Mouse (Mus musculus) Patski (cell line): ENCODE data around the gene Ogfod2. TPM values are rescaled to one million over a fixed set of nuclear protein-coding genes. Genes with fewer than 3 reads are reported as not detected.

Experiments
- ATAC-seq: fragments of 100-300 bp; one replicate; pipeline ENCODE4 v1.8.0; 2021
- CTCF ChIA-PET: fragments of 350-600 bp; sonication (Branson Sonifier 250); formaldehyde crosslinking; loops from one replicate; lab custom pipeline; 2022; ENCODE audit warnings: inconsistent platforms; lab: Charles Lee
- POLR2A ChIA-PET: fragments of 350-600 bp; sonication (Branson Sonifier 250); formaldehyde crosslinking; loops from one replicate; lab custom pipeline; 2022; ENCODE audit warnings: antibody characterized with exemption, inconsistent platforms; lab: Charles Lee
- DNase-seq: peaks from one replicate; pipeline ENCODE4 v3.0.0-alpha.2; 2011; ENCODE audit warnings: low read depth, low spot score
- H3K27me3 ChIP-seq: fragments of 371-371 bp; one replicate; pipeline ENCODE4 v1.5.1; 2021
- CTCF ChIP-seq: fragments of 100-300 bp; IDR thresholded peaks from one replicate; pipeline ENCODE4 v1.5.1; 2021
- in situ Hi-C: fragments of 300-500 bp; cut with MboI; formaldehyde crosslinking; loops from 3 replicates; pipeline ENCODE4 v1.11.1; 2018; ENCODE audit warnings: low pct_unique_long_range_greater_than_20kb, mixed read lengths
- polyA plus RNA-seq: library from polyadenylated mRNA; unstranded; gene quantifications from one replicate; pipeline ENCODE4 v1.2.3, GENCODE M21; 2021

Ogfod2 gene
- polyA plus RNA-seq, 1 experiment from 2014 or later = 45.4 TPM

- TF ChIP-seq CTCF = no peak
- ChIA-PET CTCF (interaction anchor here (1.5 to 3.3 kb wide), 2 partner anchors 9 to 79 kb away, joined by 4 to 16 read pairs; no protein-coding TSS in a partner anchor), POLR2A (no interaction called here)
- H3K27me3 ChIP-seq = no peaks in the 10 kb centered on the region
- ATAC-seq = no peak
- DNase-seq = no peak
- in situ Hi-C loops = loop anchor here (5.0 to 25.0 kb wide), 2 partner anchors 78 to 118 kb away; partner anchors contain the start of gene Hip1r
Measured at GRCm38 (mm10) chr5:124079880-124080279, 32.2 kb upstream of the Ogfod2 start.

GRCm38 (mm10) chr5:124082447-124082846 lies 29.6 kb upstream of the Ogfod2 start:
- TF ChIP-seq CTCF = no peak
- ChIA-PET CTCF (interaction anchor here (1.3 to 1.6 kb wide), 2 partner anchors 8 to 82 kb away, joined by 3 to 7 read pairs; no protein-coding TSS in a partner anchor), POLR2A (no interaction called here)
- in situ Hi-C loops = loop anchor here (5.0 to 25.0 kb wide), 2 partner anchors 80 to 120 kb away; partner anchors contain the start of gene Hip1r
- no peak for ATAC-seq
- DNase-seq = no peak
- no peaks in the 10 kb centered on the region for H3K27me3 ChIP-seq

DNA sequence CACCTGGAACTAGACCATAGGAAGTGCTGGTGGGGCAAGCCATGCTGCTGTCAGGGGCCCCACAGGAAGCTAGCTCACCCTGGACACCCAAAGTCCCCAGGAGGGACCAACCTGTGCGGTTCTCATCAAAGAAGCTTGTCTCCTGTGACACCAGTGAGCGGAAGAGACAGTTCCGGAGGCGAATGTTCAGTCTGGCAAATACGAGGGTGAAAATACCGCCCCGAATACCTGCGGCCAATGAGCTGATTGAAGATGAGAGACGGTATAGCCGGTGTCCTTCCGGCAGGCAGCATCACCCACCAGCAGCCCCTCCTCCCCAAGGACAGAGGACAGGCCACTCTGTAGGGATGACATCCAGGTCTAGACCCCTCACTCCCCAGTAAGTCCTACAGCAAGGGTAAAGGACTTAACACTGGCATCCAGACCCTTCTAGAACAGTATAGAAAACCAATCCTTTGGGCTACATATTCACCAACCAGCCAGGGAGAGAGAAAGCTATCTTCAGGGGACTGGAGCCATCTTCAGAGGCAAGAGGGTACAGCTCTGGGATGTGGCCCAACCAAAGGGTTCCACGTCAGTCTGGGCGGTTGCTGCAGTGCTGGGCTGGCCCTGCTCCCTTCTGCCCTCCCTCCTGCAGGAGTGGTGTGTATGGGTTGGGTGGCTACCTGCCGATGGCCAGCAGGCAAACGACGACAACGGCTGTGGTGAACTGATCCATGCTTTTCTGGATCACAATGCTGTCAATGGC lies 29.0 kb upstream of the Ogfod2 start:
- no peak for TF ChIP-seq CTCF
- ChIA-PET CTCF (interaction anchor here (1.3 to 3.2 kb wide), 3 partner anchors 9 to 83 kb away, joined by 3 to 17 read pairs (median 7); no protein-coding TSS in a partner anchor), POLR2A (no interaction called here)
- no peaks in the 10 kb centered on the region for H3K27me3 ChIP-seq
- in situ Hi-C loops = loop anchor here (5.0 to 25.0 kb wide), 2 partner anchors 81 to 121 kb away; partner anchors contain the start of gene Hip1r
- ATAC-seq (no peak), DNase-seq (no peak)

- DNase-seq (no peak), ATAC-seq (no peak)
- no peaks in the 10 kb centered on the region for H3K27me3 ChIP-seq
- TF ChIP-seq CTCF = no peak
- ChIA-PET CTCF (interaction anchor here (0.6 to 3.4 kb wide), 20 partner anchors 10 to 150 kb away, joined by 3 to 51 read pairs (median 4); partner anchors contain the start of gene Abcb9), POLR2A (interaction anchor here (1.1 to 3.0 kb wide), 3 partner anchors 53 to 84 kb away, joined by 5 to 12 read pairs (median 6); no protein-coding TSS in a partner anchor)
- in situ Hi-C loops = loop anchor here (5.0 to 25.0 kb wide), 2 partner anchors 82 to 122 kb away; partner anchors contain the start of gene Hip1r
Measured at GRCm38 (mm10) chr5:124083850-124084587, 28.1 kb upstream of the Ogfod2 start.

DNA sequence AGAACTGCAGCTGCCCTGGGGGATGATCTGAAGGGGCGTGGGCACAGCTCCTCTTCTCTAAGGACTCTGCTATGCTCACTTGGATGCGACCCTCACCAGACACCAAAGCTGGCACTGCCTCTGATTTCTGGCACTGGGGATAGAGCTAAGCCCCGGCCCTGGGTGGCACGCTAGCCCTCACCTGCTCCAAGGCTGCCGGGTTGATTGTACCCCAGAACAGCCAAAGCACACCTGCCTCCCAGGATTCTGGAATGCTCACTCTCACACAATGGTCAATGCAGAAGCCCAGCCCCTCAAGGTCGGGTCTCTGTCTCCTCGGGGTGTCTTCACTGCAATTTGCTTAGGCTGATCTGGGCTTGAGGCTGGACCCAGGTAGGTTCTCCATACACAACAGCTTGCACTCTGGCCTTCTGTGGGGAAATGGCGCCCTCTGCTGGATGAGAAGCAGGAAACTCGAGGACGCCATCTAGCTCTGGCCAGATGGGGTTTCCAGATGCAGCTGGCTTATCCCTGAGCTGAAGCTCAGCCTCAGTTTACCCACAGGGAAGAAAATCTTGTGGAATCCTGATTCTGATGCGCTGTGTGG lies 27.4 kb upstream of the Ogfod2 start:
- TF ChIP-seq CTCF = no peak
- ChIA-PET POLR2A (interaction anchor here (0.7 to 3.0 kb wide), 4 partner anchors 54 to 227 kb away, joined by 3 to 12 read pairs (median 6); no protein-coding TSS in a partner anchor), CTCF (interaction anchor here (0.6 to 3.4 kb wide), 23 partner anchors 9 to 151 kb away, joined by 3 to 51 read pairs (median 4); partner anchors contain the start of gene Abcb9)
- ATAC-seq = peak; percentile 51
- in situ Hi-C loops = loop anchor here (5.0 to 25.0 kb wide), 2 partner anchors 82 to 122 kb away; partner anchors contain the start of gene Hip1r
- DNase-seq = peak; percentile 25
- no peaks in the 10 kb centered on the region for H3K27me3 ChIP-seq

DNA sequence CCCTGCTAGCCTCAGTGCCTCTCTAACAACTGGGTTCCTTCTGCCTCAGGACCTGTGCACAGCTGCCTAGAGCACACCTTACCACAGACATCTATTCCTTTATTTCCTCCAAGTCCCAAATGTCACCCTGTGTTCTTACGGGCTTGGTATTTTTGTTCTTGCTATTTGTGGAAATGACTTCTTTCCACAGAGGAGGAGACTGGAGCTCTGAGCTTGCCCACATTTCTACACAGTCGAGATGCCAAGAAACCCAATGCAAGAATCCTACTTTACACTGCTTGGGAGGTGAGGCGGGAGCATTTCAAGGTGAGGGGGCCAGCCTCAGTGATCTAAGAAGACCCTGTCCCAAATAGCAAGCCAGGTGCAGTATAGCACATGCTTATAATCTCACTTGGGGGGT lies 26.6 kb upstream of the Ogfod2 start:
- ChIA-PET POLR2A (interaction anchor here (1.4 to 3.0 kb wide), 2 partner anchors 55 to 81 kb away, joined by 5 to 12 read pairs; no protein-coding TSS in a partner anchor), CTCF (interaction anchor here (0.7 to 3.4 kb wide), 19 partner anchors 8 to 152 kb away, joined by 3 to 51 read pairs (median 8); partner anchors contain the start of gene Abcb9)

GRCm38 (mm10) chr5:124086876-124087275 lies 25.2 kb upstream of the Ogfod2 start:
- CTCF ChIA-PET = interaction anchor here (1.2 to 3.4 kb wide), 2 partner anchors 85 to 150 kb away, joined by 3 to 51 read pairs; no protein-coding TSS in a partner anchor
- ATAC-seq = no peak
- in situ Hi-C loops = loop anchor here (25.0 kb wide), 1 partner anchor 125 kb away; the partner anchor contains the start of gene Hip1r
- no peak for DNase-seq
- POLR2A ChIA-PET = interaction anchor here (0.9 kb wide), 1 partner anchor 94 kb away, joined by 3 read pairs; no protein-coding TSS in a partner anchor
- no peak for TF ChIP-seq CTCF
- no peaks in the 10 kb centered on the region for H3K27me3 ChIP-seq

More for the DNA sequence above, 26.6 kb upstream of the Ogfod2 start:
- in situ Hi-C loops = loop anchor here (25.0 kb wide), 1 partner anchor 123 kb away; the partner anchor contains the start of gene Hip1r
- no peak for TF ChIP-seq CTCF
- H3K27me3 ChIP-seq = no peaks in the 10 kb centered on the region
- ATAC-seq (no peak), DNase-seq (no peak)

GRCm38 (mm10) chr5:124089868-124090267 lies 22.2 kb upstream of the Ogfod2 start:
- DNase-seq (no peak), ATAC-seq (no peak)
- TF ChIP-seq CTCF = no peak
- no peaks in the 10 kb centered on the region for H3K27me3 ChIP-seq
- in situ Hi-C loops = loop anchor here (25.0 kb wide), 1 partner anchor 128 kb away; the partner anchor contains the start of gene Hip1r
- CTCF ChIA-PET = no interaction called here
- POLR2A ChIA-PET = no interaction called here

- TF ChIP-seq CTCF = no peak
- CTCF ChIA-PET = no interaction called here
- no peaks in the 10 kb centered on the region for H3K27me3 ChIP-seq
- in situ Hi-C loops = loop anchor here (25.0 kb wide), 1 partner anchor 130 kb away; the partner anchor contains the start of gene Hip1r
- ATAC-seq = no peak
- DNase-seq = no peak
- POLR2A ChIA-PET = no interaction called here
Measured at GRCm38 (mm10) chr5:124091951-124092406, 20.1 kb upstream of the Ogfod2 start.
